Mouse (Mus musculus): ENCODE data around the gene Neurl2.
A peak's percentile ranks its signal among the peaks of the same experiment; 100 is the strongest.
"Not testable (repeated sequence)": the region's sequence is repeated elsewhere in the genome, so short reads cannot be mapped to it uniquely, and the experiment has no call there.

The Neurl2 gene

DNA sequence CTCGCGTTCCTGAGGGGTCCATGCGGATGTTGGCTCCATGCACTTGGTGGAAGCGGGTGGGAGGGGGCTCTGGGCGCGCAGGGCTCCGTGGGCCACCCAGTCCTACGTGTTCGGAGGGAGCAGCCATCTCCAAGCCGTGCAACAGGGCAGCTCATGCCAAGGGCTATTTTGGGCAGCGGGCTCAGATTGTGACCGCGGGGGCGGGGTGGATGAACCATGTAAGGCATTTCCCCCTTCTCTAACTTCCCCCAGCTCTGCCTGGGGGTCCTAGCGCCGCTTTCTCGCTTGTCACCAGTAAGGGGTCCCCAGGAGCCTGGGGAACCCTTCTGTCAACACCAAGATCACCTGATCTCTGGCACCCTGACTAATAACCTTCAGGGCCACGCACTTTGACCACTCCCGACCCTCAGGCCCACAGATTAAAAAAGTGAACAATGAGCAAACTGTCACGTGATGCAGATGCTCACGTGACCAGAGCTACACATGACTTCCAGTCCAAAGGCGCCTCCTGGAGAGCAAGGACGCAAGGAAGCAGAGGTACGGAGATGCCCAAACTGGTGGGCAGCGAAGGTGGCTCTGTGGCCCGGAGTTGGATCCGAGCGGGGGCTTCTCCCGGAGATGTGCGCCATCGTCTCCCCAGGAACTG is at the start of gene Neurl2:
Neurl2 (minus strand) TSS at position 143 of the 646 bp plus-strand sequence.
- peak; percentile 99 for DNase-seq

DNA sequence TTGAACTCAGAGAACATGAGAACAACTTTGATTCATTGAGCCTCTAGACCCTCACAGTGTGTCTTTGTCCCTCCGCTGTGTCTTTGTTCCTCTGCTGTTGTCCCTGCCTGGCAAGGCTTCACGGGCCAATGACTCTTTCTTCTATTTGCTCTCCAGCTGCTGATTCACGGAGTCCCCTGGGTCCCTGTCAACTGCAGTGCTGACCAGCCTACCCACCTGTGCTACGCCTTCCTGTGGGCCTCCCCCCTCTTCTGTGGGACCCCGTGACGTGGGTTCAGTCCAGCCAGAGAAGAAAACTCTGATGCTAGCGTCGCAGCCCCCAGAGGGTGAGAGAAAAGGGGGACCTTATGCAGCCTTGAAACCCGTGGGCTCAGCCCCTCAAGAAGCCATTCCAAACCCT is 49.4 kb upstream of the Neurl2 start:
- no peak for DNase-seq

DNA sequence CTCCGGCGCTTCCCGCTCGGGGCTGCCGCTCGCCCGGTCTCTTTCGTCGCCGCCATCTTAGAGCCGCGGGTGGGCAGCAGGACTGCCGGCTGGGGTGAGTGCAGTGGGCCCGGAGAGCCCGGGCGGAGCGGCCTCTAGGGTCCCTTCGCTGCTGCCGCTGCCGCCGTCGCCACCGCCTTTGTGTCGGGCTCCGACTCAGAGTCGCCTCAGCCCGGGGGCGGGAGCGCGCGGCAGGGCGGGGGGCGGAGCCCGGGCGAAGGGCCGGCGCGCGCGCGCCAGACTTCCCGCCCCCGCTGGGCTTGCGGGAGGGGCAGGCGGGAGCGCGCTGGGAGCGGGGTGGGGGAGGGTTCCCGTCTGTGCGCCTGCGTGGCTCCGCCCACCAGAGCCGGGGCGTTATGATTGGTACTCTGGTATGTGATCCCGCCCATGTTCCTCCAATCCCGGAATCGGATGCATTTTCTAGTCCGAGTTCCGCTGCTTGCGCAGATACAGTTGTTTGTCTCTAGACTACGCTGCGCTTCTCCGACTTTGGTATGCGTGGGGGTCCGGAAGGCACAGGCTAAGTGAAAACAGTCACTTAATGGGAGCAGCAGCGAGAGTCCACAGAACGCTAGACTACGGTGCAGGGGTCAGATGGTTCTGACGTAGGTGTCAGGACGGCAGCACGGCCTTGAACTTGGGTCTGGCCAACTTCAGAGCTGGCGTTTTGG is 46.5 kb upstream of the Neurl2 start:
- peak; percentile 100 for DNase-seq

DNA sequence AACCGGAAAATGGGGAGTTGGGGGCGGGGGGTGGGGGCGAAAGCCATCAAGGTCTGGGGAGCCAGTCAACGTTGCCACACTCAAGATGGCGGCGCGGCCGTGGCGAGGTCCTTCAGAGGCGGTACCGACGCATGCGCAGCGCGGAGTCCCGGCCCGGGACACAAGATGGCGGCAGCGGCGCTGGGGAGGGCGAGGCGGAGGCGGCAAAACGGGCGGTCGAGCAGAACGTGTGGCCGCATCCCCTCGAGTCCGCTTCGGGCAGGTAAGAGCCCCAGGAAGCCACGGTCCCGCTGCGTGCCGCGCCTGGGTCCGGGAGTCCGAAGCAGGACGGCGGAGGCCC is 45.9 kb upstream of the Neurl2 start, which contains the start of gene Pcif1:
Pcif1 (plus strand) TSS at position 77 of the 340 bp plus-strand sequence.
- DNase-seq: peak; percentile 99

DNA sequence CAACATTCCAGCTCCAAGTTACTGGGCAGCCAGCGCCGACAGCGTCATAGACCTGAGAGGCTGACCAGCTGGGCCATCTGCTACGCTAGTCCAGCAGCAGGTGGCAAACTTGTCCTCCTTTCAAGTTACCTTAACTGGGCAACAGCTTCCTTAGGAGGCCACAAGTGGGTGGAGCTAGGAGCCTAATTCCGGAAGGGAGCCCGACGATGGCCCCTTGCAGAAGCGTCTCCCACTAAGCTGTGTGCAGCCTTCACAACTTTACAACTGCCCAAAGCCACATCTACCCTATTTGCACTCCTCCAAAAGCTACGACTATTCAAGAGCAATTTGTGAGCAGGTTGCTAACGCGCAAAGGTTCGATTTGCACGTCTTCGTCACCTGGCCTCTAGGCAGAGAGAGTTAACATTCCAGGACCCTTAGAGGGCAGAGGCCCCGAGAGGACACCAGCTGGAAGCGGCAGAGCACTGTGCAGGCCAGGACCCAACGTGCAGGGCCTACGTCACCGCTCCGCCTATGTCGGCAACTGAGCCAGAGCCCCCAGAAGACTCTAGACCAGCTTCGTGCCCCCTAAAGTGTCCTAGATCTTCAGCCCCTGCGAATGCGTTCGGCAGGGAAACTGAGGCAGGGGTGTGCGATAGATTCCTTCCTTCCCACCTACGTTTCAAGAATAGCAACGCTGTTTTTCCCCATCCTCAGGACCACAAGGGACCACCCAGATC is 45.4 kb upstream of the Neurl2 start:
- DNase-seq: peak; percentile 98

DNA sequence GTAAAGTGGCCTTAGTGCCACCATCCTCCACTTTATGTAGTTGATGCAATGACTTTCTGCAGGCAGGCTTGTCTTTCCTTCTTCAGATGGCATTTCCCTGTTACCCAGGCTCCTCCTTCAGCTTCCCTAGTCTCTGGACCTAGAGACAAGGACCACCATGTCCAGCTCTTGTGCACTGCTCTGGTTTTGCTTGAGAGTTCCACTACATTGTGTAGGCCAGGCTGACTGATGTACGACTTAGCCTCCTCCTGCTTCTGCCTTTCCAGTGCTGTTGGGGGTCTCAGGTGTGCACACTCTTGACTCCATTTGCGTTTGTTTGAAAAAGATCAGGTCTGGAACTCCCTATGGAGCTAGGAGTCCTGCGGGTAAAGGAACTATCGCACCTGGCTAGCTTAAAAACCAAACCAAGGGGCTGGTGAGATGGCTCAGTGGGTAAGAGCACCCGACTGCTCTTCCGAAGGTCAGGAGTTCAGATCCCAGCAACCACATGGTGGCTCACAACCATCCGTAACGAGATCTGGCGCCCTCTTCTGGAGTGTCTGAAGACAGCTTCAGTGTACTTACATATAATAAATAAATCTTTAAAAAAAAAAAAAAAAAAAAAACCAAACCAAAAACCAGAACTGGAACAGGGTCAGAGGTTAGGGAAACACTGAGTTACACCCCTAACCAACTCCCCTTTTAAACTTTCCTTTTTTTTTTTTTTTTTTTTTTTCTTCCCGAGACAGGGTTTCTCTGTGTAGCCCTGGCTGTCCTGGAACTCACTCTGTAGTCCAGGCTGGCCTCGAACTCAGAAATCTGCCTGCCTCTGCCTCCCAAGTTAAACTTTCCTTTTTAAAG is 44.3 kb upstream of the Neurl2 start:
- DNase-seq: not testable (repeated sequence)

DNA sequence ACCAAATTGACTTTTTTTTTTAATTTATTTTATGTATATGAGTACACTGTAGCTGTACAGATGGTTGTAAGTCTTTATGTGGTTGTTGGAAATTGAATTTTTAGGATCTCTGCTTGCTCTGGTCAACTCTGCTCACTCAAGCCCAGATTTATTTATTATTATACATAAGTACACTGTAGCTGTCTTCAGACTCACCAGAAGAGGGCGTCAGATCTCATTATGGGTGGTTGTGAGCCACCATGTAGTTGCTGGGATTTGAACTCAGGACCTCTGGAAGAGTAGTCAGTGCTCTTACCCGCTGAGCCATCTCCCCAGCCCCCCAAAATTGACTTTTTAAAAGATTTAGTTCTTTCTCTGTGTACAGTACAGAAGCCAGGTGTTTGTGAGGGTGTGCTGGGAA is 42.4 kb upstream of the Neurl2 start:
- DNase-seq: not testable (repeated sequence)

DNA sequence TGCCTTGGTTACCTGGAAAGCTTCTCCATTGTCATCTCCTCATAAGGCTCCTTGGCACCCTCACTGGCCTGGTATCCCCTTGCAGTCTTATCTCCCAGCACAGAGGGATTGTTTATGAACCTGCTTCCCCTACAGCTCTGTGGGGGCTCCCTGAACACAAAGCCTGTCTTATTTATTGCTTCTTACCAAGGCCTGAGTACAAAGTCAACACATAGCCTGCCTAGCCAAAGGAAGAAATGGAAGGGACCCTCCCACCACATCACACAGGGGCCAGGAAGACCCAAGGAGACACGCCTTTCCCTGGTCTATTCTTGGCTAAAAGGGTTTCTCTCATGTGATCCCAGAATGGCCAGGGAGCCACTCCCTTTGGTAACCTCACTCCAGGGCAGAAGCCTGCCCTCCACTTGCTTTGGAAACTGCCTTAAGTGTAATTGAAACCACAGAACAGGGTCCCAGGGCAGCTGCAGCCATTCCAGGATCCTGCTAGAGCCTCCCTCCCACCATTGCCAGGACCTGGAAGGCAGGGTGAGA is 41.0 kb upstream of the Neurl2 start:
- peak; percentile 99 for DNase-seq

DNA sequence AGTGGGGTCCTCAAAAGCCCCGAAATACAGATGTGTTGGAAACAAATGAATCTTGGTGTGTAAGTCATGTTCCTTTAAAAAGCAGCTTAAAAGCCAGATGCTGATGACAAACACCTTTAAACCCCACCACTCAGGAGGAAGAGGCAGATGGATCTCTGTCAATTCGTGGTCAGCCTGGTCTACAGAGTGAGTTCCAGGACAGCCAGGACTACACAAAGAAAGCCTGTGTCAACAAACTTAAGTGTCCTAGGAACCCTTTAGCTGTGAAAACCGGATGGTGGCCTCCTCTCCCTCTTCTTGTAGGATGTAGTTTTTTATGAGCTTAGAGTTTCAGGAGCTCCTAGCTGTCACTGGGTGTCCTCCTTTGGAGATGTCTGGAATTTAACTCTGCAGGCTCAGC is 40.4 kb upstream of the Neurl2 start:
- peak; percentile 92 for DNase-seq

DNA sequence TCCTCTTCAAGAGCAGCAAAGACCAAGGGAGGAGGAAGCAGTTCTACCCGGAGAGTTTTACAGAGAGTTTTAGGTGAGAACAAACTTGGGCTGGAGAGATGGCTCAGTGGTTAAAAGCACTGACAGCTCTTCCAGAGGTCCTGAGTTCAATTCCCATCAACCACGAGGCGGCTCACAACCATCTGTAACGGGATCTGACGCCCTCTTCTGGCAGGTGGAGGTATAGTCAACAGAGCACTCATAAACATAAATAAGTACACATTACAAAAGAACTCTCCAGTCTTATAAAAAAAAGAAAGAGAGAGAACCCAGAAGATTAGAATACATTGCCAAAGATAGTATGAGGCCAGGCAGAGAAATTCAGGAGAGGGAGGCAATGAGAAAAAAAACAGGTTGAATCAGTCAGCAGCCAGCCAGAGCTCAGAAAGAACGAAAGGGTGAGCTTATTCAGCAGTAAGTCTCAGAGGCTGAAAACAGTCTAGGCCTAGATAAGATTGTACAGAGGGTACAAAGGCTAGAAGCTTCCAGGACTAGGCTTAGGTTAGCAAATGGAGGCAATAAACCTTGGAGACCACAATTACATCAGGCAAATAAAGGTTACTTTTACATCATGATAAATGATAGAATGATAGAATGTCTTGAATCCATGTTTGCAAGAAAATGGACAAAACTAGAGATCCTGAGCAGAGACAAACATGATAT is 38.5 kb upstream of the Neurl2 start:
- no peak for DNase-seq

DNA sequence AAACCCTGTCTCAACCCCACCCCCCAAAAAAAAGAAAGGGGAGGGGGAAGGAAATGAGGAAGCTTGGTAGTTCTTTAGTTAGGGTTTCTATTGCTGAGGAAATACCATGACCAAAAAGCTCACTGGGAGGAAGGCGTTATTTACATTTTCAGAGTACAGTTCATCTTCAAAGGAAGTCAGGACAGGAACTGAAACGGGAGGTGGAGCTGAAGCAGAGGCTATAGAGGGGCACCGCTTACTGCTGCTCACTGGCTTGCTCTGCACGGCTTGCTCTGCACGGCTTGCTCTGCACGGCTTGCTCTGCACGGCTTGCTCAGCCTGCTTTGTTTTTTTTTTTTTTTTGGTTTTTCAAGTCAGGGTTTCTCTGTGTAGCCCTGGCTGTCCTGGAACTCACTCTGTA is 35.2 kb upstream of the Neurl2 start:
- DNase-seq: peak; percentile 94

DNA sequence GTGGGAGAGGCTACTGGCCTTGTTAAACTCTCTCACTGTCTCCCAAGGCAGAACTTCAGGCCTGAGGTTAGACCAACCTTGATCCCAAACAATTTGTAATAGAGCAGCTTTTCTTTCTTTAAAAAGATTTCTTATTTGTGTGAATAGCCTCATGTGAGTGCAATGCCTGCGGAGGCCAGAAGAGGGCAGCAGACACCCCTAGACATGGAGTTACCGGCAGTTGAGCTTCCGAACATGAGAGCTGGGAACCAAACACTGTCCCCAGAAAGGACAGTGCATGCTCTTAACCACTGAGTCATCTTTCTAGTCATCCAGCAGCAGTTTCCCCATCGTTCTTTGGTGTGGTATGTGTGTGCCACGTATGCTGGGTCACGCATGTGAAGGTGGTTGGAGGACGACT is 34.3 kb upstream of the Neurl2 start:
- no peak for DNase-seq

DNA sequence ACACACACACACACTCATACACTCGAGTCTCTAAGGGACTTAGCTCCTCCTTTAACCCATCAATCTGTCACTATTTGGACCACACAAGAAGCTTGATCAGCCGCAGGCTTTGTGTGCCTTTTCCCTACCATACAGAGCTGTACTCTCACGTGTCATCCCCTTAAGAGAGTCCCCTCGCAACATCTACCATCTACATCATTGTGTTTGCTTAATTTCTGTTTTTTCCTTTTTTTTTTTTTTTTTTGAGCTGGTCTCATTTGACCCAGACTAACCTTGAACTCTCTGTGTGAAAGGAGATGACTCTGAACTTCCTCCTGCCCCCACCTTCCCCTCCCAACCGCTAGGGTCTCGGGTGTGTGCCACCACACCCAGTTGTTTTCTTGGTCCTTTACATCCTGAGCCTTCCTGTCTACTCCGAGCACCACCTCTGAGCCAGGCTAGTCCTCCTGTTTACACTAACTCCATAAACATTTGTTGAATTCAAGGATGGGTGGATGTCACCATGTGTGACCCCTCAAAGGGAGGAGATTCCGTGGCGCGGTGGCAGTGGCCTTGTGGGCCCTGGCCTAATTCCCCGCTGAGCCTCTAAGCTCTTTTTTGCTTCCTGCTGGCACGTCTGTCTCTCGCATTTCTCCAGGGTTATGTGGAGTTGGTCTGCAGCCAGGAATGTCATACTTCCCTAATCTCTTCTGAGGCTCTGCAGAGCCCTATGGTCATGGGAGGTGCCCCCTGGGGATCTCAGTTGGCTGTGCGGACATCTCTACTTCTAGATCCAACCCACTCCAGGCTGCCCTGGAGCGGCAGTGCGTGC is 33.7 kb upstream of the Neurl2 start:
- peak; percentile 99 for DNase-seq

DNA sequence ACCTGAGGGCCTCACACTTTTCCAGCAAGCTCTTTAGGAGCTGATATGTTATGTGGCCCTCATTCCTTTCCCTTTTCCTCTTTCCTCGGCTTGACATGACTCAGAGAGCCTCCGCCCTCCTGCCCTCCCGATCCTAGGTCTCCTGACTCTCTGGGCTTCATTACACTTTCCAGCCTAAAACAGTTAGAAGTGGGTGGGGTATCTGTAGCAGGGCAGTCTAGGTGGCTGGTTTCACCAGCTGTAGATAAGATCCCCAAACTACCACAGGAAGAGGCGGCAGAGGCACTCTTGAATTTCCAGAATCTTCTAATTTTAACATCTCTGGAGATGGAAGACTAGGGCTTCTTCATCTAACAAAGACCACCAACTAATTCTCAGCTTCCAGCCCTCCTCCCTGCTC is 31.3 kb upstream of the Neurl2 start:
- DNase-seq: peak; percentile 84

DNA sequence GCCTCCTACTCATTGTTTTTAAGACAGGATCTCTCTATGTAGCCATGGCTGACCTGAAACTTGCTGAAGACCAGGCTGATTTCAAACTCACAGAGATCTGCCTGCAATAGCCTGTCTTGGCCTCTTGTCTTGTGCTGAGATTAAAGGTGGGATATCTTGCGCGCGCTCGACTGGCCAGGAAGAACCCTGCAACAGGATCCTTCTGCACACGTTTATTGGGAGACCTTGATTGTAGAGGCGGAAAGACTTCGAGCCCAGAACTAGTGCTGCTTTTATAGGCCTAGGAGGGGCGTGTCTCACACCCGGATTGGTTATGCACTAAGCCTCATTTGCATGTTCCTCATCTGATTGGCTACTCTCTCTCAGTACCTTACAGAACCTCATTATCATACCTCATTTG is 30.2 kb upstream of the Neurl2 start:
- DNase-seq: peak; percentile 88

DNA sequence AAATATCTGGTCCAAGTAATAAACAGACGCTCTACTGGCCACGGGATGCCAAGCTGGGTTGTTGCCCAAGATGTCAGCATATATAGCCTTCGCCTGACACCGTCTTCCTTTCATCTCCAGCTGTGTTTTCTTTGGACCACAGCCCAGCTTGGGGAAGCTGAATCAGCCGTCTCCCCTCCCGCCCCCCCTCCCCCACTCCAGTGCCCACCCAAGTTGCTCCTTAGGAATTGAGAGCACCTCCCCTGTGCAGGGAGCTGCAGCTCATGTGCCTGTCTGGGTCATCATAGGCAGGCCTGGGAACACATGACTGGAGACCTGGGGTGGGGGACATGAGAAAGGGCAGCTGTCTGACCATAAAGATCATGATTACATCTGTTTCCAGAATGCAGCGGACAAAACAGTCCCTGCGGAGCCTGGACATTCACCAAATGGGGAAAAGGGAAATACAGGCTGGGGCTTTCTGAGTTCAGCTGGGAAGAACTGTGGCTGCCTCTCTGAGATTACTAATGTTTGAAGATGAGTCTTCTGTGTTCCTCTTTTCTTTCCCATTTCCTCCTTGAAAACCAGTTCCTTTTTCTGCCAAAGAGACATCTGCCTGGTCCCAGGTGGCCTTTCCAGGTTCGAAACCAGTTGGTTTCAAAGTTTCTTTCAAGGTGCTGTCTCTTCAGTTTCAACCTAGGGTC is 29.1 kb upstream of the Neurl2 start:
- peak; percentile 98 for DNase-seq

DNA sequence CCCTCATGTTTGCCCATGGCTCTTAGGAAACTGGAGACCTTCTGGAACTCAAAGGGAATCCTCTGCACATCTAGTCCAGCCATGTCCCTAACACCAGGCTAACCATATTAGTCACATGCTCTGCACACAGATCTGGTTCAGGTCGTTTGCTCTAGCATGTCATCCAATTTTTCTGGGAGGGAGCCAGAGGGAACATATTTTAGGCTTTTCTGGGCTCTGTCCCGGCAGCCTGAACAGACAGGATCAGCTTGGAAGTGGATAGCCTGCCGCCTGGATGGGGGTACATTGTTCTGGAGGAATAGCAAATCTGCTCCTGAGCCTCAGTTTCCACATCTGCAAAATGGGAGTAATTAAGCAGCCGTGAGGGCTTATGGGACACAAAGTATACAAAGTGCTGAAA is 27.8 kb upstream of the Neurl2 start:
- DNase-seq: peak; percentile 89

DNA sequence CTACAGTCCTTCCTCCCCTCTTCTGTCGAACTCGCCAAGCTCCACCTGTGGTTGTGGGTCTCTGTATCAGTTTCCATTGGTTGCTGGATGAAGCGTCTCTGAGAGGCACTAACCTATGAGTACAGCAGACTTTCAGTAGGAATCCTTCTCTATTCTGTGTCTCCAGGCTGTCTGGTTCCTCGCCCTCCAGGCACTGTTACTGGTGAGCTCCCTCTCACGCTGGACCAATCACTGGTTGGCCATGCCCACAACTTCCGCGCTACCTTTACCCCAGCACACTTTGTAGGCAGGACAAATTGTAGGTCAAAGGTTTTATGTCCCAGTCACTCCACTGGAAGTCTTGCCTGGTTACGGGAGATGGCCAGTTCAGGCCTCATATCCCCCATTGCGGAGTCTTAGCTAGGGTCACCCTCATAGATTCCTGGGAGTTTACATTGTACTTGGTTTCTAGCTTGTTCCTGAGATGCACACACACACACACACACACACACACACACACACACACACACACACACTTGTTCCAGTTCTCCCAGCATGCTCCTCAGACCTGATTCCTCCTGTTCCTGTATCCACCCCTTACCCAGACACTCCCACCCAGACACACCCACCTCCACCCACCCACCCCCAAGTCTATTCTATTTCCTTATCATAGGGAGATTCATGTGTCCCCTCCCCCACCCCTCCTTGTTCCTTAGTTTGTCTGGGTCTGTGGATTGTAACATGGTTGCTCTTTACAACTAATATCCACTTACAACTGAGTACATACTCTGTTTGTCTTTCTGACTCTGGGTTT is 26.6 kb upstream of the Neurl2 start:
- DNase-seq: no peak

DNA sequence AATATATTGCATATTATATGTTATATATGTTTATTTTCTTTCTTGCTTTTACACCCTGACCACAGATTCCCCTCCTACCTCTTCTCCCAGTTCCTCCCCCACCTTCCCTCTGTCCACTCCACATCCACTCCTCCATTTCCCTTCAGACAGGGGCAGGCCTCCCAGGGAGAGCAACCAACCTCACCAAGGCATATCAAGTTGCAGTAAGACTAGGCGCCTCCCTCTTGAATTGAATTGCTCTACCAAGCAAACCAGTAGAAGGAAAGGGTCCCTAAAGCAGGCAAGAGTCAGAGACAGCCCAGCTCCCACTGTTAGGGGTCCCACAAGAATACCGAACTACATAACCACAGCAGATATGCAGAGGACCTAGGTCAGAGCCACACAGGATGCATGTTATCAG is 25.9 kb upstream of the Neurl2 start:
- peak; percentile 85 for DNase-seq

Measured in heart, adult 11 months (tissue).